Mouse (Mus musculus) retina, postnatal 7 days (tissue): ENCODE data around the gene Efcc1.
"Not testable (repeated sequence)": the region's sequence is repeated elsewhere in the genome, so short reads cannot be mapped to it uniquely, and the experiment has no call there.

Experiments used
- DNase-seq: peaks from one replicate; pipeline ENCODE4 v3.0.0-alpha.2; 2012; ENCODE audit warnings: low read depth, low spot score

Efcc1 gene

DNA sequence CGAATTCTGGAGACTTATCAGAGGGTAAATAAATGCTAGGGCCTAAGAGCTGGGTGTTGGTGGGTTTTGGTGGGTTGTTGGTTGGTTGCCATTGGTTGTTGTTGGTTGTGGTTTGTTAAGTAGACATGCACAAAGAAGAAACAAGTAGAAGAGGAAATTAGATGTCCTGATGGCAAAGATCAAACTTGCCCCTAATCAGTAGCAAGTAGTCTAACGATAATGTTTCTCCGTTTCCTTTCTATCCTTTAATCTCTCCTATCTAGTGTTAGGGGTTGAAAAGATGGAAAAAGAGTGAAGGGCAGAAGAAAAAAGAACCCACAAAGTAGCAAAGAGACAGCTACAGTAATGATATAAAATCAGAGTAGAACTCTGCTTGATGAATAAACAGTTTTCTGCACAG, 14.0 kb downstream of the Efcc1 start:
- no peak for DNase-seq

- no peak for DNase-seq
Observed at GRCm38 (mm10) chr6:87745301-87745700, 14.6 kb downstream of the Efcc1 start.

GRCm38 (mm10) chr6:87746059-87746458, 15.4 kb downstream of the Efcc1 start:
- no peak for DNase-seq

DNA sequence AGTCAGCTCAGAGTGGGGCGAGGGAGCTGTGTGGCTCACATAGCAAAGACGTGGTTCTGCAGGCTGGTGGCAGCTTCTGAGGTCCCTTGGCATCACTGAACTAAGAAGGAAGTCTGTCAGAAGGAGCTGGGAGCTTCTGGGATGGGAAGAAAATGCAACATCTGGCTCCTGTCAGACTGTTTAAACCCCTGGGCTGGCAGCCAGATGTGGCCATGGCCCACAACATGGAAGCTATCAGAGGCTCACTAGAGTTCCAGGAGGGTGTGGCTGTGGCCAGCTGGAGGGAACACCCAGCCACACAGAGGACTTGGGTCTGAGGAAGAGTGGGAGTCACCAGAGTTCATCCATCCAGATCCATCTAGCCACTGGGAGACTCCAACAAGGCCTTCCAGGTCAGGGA, 16.2 kb downstream of the Efcc1 start:
- DNase-seq = no peak

- DNase-seq = no peak
Observed at GRCm38 (mm10) chr6:87748078-87748477, 17.4 kb downstream of the Efcc1 start.

- no peak for DNase-seq
Observed at GRCm38 (mm10) chr6:87748531-87748930, 17.9 kb downstream of the Efcc1 start.

DNA sequence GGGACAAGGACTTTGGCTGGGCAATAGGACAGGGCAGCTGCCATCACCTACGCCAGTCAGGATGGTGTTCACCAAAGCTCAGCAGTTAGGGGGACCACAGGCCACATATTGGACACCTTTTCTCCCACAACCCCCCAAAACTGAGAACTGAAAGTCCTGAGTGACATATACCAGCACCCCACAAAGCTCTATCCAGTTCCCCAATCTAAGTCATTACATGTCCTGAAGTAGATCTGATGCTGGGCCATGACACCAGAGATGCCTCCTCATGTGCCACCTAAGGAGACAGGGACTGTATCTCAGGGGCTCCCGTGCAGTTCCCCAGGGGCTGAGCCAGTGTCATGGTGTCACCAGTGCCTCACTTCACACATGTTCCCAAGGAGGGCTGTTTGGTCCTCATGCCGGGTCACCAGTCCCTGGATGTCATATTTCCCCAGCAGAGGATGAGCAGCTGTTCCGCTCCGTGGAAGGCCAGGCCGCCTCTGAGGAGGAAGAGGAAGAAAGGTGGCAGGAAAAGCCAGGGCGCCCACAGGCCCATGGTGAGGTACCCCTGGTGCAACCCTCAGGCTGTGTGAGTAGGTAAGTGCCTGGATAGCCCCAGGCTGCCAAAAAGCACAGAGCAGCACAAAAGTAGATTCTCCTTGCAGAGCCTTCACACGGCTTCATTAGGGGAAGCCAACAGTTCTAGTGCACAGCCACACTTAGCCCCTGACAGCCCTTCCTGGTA, 19.7 kb downstream of the Efcc1 start:
- no peak for DNase-seq

DNA sequence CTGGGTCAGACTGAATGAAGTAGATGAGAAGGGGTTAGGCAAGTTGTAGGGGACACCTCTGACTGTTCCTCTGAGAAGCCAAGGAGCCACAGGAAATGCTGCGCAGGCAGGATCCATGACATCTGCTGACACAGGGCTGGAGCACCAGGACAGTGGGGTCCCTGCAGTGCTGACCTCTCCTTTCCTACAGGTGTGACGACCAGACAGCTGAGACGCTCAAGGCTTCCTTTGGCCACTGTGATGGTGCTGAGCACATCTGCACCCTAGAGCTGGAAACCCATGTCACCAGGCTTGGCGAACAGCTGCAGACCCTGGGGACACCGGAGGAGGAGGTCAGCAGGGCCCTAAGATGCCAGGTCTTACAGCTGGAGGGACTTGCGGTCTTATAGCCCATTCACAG, 20.9 kb downstream of the Efcc1 start:
- DNase-seq = no peak

- no peak for DNase-seq
Observed at GRCm38 (mm10) chr6:87755196-87755595, 24.5 kb downstream of the Efcc1 start.

GRCm38 (mm10) chr6:87756896-87757295, 26.2 kb downstream of the Efcc1 start:
- DNase-seq = no peak

- no peak for DNase-seq
Observed at GRCm38 (mm10) chr6:87759404-87759803, 28.7 kb downstream of the Efcc1 start.

DNA sequence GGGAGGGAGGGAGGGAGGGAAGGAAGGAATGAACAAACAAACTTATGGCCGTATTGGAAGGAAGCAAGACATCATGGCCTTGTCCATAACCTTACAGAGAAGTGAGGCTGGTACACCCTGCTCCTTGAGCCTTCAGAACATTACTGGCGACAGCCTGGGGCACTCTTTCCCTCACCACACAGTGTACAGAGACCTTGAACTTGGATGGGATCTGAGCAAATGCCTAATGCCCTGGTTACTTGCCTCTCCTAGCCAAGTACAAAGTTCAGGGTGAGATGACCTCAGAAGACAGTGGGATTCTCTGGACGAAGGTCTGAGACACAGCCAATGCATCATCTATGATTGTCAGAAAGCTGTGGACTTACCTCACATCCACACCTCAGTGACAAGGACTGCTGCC, 29.2 kb downstream of the Efcc1 start:
- DNase-seq = no peak

GRCm38 (mm10) chr6:87762161-87762560, 31.5 kb downstream of the Efcc1 start:
- no peak for DNase-seq

DNA sequence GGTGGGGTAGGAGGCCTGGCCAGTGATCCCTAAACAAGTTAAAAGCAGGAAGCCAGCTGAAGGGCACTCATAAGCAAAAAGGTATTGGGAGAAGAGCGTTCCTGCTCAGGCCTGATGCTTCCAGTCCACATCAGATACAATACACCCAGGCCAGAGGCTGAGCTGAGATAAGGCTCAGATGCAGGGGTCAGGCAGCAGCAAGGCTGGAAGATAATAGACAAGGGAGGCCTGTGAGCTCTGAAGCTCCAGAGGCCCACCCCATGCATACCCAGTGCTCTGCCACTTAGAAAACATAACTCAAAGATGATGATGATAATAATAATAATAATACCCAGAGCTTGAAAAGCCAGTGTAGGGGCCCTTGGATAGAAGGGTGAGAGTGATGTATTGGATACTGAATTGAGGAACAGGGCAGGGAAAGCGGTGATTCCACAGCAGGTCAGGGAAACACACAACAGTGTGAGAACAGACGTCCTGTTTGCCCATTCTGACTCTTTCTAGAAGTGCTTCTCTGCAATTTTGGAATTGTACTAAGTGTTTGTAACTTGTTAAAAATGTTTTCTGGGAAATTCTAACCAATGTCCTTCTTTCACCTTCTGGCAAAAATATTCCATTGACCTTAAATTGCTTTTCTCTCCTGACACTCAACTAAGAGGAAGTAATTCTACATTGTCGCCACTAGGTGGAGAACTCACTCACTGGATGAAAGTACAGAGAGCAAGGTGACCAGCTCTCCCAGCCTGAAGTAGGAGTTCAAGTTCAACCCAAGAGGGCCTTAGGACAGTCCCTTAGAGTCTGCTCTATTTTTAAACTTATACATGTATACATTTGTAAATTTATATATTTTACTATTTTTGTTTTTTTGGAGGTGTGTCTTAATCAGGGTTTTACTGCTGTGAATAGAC, 33.0 kb downstream of the Efcc1 start:
- DNase-seq = no peak

GRCm38 (mm10) chr6:87764296-87764695, 33.6 kb downstream of the Efcc1 start:
- DNase-seq = not testable (repeated sequence)

- DNase-seq = no peak
Observed at GRCm38 (mm10) chr6:87770626-87771025, 40.0 kb downstream of the Efcc1 start.

DNA sequence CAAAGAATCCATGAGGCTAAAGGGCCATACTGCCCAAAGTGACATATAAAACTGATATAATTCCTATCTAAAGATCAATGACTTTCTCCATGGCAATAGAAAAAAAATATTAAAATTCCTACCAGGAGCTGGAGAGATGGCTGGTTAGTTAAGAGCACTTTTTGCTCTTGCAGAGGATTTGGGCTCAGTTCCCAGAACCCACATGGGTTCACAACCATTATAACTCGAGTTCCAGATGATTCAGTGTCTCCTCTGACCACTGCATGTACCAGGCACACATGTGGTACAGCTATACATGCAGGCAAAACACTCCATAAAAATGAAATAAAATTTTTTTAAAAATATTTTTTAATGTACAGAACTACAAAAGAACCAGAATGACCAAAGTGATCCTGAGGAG, 43.8 kb downstream of the Efcc1 start:
- no peak for DNase-seq

GRCm38 (mm10) chr6:87774909-87775308, 44.2 kb downstream of the Efcc1 start:
- DNase-seq = no peak

DNA sequence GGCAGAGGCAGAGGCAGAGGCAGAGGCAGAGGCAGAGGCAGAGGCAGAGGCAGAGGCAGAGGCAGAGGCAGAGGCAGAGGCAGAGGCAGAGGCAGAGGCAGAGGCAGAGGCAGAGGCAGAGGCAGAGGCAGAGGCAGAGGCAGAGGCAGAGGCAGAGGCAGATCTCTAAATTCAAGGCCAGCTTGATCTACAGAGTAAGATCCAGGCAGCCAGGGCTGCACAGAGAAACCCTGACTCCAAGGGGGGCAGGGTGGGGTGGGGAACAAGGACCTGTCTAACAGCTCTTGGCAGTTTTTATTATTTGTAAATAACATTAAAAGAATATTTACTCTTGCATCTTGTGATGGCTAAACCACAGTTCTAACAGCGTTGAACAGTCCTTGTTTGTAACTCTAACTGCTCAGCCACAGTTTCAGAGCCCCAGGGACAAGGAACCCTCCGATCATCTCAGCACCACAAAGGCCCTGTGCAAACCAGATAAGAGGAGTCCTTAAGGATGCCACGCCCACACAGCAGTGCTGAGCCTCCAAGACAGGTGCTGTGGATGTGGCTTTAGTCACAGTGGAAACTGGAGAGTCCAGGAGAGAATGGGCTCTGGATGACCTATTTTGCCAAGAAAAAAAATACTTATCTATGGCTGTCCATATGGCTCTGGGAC, 45.0 kb downstream of the Efcc1 start:
- no peak for DNase-seq

DNA sequence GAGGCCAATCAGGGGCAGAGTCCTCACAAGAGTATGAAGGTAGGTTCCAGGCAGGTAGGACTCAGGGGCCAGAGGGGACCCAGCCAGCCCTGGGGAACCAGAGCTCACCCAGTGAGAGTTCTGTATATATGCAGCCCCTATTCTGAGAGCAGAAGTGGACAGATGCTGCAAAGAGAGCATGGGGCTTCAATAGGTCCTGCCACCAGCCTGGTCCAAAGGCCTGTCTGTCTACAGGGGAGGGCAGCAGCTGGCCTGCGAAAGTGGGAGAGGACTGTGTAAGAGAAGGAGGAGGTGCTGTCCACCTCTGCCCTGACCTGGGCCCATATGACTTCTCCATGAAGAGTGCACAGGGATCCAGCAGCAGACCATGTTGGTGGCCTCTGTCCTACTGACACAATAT, 46.0 kb downstream of the Efcc1 start:
- DNase-seq = no peak

- DNase-seq = no peak
Observed at GRCm38 (mm10) chr6:87777842-87778241, 47.2 kb downstream of the Efcc1 start, which contains the start of gene Gp9. Gene Gp9 (plus strand): TSS chr6:87778072.
